Mouse (Mus musculus) testis, adult 2 months (tissue): ENCODE results near the gene Cyb5b.

Source experiments
- CTCF ChIP-seq: fragments of 200-500 bp; IDR thresholded peaks from 2 replicates; pipeline ENCODE4 v1.5.1; 2012; ENCODE audit warnings: low read depth, mild to moderate bottlenecking, inconsistent platforms, low read length, moderate library complexity; ENCODE audit not compliant: control insufficient read depth, insufficient read depth, insufficient replicate concordance
- POLR2A ChIP-seq: fragments of 200-500 bp; IDR thresholded peaks from 2 replicates; pipeline ENCODE4 v1.6.1; 2012; ENCODE audit warnings: low read depth, mild to moderate bottlenecking, inconsistent platforms, low read length, moderate library complexity; ENCODE audit not compliant: control insufficient read depth

DNA sequence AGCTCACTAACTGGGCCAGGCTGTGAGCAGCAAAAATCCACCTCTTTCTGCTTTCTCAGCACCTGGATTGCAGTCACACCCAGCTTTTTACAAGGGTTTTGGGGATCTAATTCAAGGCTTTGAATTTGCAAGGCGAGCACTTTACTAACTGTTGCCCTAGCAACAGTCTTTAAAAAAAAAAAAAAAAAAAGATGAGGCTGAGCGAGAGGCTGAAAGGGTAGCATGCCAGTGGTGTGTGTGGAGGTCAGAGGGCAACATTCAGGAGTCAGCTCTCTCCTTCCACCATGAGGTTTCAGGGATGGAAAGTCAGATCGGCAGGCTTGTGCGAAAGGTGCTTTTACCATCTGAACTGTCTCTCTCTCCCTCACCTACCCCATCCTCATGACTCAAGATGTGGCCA, 37.2 kb upstream of the Cyb5b start:
- TF ChIP-seq CTCF (no peak), POLR2A (no peak)
